Mouse (Mus musculus) forebrain, embryonic 16.5 days (tissue): ENCODE measurements around the gene Gm3250. TPM values are rescaled to one million over a fixed set of nuclear protein-coding genes. Genes with fewer than 3 reads are reported as not detected.
"Not testable (repeated sequence)": the region's sequence is repeated elsewhere in the genome, so short reads cannot be mapped to it uniquely, and the experiment has no call there.

Source experiments
- ATAC-seq: fragments of 200-750 bp; cut with Nextera tagmentation; 2 replicates; pipeline ENCODE4 v1.8.0; 2017; ENCODE audit warnings: mild to moderate bottlenecking, moderate library complexity
- H3K27ac ChIP-seq: fragments of 300-500 bp; sonication (generic); 2 replicates; pipeline ENCODE4 v1.5.1; 2014; ENCODE audit warnings: low read length, control low read depth
- H3K27me3 ChIP-seq: fragments of 300-500 bp; sonication (generic); replicated peaks from 2 replicates; pipeline ENCODE4 v1.6.1; 2014; ENCODE audit warnings: low read length; ENCODE audit not compliant: control insufficient read depth, insufficient read depth
- H3K36me3 ChIP-seq: fragments of 300-500 bp; sonication (generic); 2 replicates; pipeline ENCODE4 v1.6.1; 2014; ENCODE audit not compliant: control insufficient read depth, insufficient read depth
- H3K4me1 ChIP-seq: fragments of 300-500 bp; sonication (generic); replicated peaks from 2 replicates; pipeline ENCODE4 v1.6.1; 2014; ENCODE audit warnings: low read length; ENCODE audit not compliant: control insufficient read depth, insufficient read depth
- H3K4me2 ChIP-seq: fragments of 300-500 bp; sonication (generic); 2 replicates; pipeline ENCODE4 v1.6.1; 2014; ENCODE audit warnings: mild to moderate bottlenecking, low read length, control low read depth
- H3K4me3 ChIP-seq: fragments of 300-500 bp; sonication (generic); replicated peaks from 2 replicates; pipeline ENCODE4 v1.5.1; 2014; ENCODE audit warnings: mild to moderate bottlenecking, low read length, control low read depth
- H3K9ac ChIP-seq: fragments of 300-500 bp; sonication (generic); replicated peaks from 2 replicates; pipeline ENCODE4 v1.6.1; 2014; ENCODE audit warnings: low read depth, low read length, control low read depth
- H3K9me3 ChIP-seq: fragments of 300-500 bp; sonication (generic); 2 replicates; pipeline ENCODE4 v1.6.1; 2016; ENCODE audit warnings: low read length; ENCODE audit not compliant: control insufficient read depth
- WGBS: fragments of 180-500 bp; shearing (Covaris S2); extraction: QIAGEN DNeasy Blood & Tissue Kit; methylation state at CpG from one replicate; pipeline ENCODE4 v1.1.7; 2014; 5-methylcytosine and 5-hydroxymethylcytosine counted together
- polyA plus RNA-seq: library from polyadenylated mRNA; unstranded; fragments of >200 nt; fragmentation: Nextera tagmentation; extraction: Ambion mirVana; gene quantifications from 2 replicates; pipeline ENCODE4 v1.2.1, GENCODE M21; 2015

The Gm3250 gene
- polyA plus RNA-seq, 1 experiment from 2014 or later = not detected

DNA sequence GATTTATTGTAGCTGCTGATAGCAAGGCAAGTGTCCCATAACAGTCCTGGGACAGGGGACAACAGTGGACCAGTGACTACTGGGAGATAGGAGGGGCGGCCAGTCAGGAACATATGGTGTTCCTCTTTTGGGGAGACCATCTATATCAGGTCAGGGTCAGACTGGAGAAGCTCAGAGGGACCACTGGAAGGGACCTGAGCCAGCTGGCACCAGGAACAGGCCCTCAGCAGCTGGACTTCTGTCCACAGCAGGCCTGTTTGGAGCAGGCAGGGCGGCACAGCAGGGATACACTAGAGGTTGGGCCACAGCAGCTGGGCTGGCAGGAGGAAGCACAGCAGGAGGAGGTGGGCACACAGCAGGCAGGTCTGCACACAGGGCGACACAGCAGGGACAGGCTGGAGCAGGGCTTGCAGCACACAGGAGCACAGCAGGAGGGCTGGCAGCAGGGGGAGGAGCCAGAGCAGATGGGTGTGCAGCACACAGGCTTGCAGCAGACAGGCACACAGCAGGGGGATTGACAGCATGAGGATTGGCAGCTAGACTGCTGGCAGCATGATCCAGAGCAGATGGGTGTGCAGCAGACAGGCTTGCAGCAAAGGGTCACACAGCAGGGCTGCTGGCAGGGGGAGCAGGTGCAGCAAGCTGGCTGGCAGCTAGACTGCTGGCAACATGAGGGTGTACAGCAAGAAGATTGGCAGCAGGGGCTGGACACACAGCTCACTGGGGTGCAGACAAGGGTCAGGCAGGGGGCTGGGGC, 16.0 kb upstream of the Gm3250 start:
- WGBS = 32% methylated on average over 3 of the region's 3 CpGs
- H3K27ac ChIP-seq = 0 out of 2 replicates have a peak overlapping the region, but pooled peaks have one; percentile 10
- not testable (repeated sequence) for H3K4me3 ChIP-seq, H3K36me3 ChIP-seq, H3K27me3 ChIP-seq, H3K9ac ChIP-seq, H3K4me1 ChIP-seq, H3K4me2 ChIP-seq, ATAC-seq, H3K9me3 ChIP-seq

DNA sequence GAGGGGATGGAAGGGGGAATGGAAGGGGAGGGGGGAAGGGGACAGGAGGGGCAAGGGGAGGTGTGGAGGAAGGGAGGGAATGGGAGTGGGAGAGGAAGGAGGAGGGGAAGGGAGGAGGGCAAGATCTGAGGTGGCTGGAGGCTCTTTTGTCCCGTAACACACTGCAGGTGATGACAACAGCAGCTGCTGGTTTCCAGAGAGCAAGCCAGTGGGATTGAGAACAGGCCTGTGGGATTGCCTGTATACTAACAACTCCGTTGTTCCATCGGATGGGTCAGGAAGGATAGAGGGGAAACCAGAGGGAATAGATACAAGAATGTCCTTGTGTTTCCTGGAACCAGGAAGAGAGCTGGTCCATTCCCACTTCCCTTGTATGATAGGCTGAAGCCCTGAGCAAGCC, 15.3 kb upstream of the Gm3250 start:
- H3K9ac ChIP-seq = no peak overlapping the region
- no peak for ATAC-seq
- H3K27me3 ChIP-seq = no peaks in the 10 kb centered on the region
- H3K4me2 ChIP-seq = no peak overlapping the region
- no peaks in the 10 kb centered on the region for H3K36me3 ChIP-seq
- H3K27ac ChIP-seq = no peak overlapping the region
- H3K4me3 ChIP-seq = no peak overlapping the region
- no peaks in the 10 kb centered on the region for H3K9me3 ChIP-seq
- 15% methylated on average over 3 of the region's 3 CpGs for WGBS
- H3K4me1 ChIP-seq = no peaks in the 10 kb centered on the region

DNA sequence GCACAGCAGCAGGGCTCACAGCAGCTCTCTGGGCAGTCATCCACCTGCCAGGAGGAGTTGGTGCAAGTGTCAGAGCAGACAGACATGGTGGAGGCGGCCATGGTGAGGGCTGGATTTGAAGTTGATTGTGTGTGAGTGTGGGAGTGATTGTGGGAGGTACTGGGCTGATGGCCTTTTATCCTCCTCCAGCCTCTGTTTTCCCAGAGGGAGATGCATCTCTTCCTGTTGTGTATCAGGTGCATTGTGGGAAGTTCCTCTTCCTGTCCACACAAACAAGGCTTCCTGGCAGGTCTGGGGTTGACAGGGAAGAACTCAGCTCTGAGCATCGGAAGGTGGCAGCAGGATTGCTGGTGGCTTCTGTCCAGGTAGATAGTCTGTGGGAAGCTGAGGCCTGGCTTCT, 12.6 kb upstream of the Gm3250 start, which contains the start of gene Gm9639:
Gene Gm9639 (minus strand): TSS at position 101 of the 400 bp plus-strand sequence.
- H3K9ac ChIP-seq = no peak within 1 kb of the TSS
- ATAC-seq = no peak
- no peak within 1 kb of the TSS for H3K27ac ChIP-seq
- no peaks in the 10 kb centered on the region for H3K27me3 ChIP-seq
- no peak within 1 kb of the TSS for H3K4me3 ChIP-seq
- no peaks in the 10 kb centered on the region for H3K36me3 ChIP-seq
- no peaks in the 10 kb centered on the region for H3K9me3 ChIP-seq
- H3K4me1 ChIP-seq = no peaks in the 10 kb centered on the region
- no peak within 1 kb of the TSS for H3K4me2 ChIP-seq
- 55% methylated on average over 2 of the region's 2 CpGs for WGBS

DNA sequence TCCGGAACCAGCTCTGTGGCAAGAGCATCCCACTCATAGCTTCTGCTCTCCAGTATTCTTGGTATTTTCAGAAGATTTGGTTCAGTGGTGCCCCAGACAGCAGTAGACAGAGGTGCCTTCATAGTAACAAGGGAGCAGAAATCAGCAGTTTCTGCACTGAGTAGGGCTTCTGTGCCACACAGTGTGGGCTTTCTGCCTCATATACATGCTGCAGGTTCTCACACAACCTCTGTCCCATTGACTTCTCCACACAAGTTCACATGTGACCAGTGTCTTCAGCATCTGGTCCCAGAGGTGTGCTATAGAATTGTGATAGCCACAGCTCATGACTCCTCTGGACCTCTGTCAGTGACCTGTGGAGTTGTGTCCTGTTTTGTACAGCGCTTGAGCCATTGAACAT, 6.3 kb upstream of the Gm3250 start:
- no peaks in the 10 kb centered on the region for H3K4me1 ChIP-seq
- no peaks in the 10 kb centered on the region for H3K36me3 ChIP-seq
- H3K27ac ChIP-seq = no peak overlapping the region
- WGBS = 94% methylated on average over 2 of the region's 2 CpGs
- no peak for ATAC-seq
- no peaks in the 10 kb centered on the region for H3K9me3 ChIP-seq
- no peaks in the 10 kb centered on the region for H3K27me3 ChIP-seq
- H3K4me3 ChIP-seq = no peak overlapping the region
- H3K4me2 ChIP-seq = no peak overlapping the region
- H3K9ac ChIP-seq = no peak overlapping the region

DNA sequence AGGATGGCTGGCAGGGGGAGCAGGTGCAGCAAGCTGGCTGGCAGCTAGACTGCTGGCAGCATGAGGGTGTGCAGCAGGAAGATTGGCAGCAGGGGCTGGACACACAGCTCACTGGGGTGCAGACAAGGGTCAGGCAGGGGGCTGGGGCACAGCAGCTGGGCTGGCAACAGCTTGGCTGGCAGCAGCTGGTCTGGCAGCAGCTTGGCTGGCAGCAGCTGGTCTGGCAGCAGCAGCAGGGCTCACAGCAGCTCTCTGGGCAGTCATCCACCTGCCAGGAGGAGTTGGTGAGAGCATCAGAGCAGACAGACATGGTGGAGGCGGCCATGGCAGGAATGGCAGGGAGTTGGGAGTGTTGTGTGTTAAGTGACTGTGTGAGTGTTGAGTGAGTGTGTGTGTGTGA, 5.5 kb upstream of the Gm3250 start, which contains the start of gene Gm7137:
Gene Gm7137 (minus strand): TSS at position 325 of the 400 bp plus-strand sequence.
- ATAC-seq, H3K27me3 ChIP-seq, H3K9ac ChIP-seq, H3K4me2 ChIP-seq, H3K27ac ChIP-seq, H3K9me3 ChIP-seq, H3K36me3 ChIP-seq, H3K4me3 ChIP-seq, H3K4me1 ChIP-seq: not testable (repeated sequence)
- WGBS = no CpG with 5 or more reads among the region's 1 CpGs

DNA sequence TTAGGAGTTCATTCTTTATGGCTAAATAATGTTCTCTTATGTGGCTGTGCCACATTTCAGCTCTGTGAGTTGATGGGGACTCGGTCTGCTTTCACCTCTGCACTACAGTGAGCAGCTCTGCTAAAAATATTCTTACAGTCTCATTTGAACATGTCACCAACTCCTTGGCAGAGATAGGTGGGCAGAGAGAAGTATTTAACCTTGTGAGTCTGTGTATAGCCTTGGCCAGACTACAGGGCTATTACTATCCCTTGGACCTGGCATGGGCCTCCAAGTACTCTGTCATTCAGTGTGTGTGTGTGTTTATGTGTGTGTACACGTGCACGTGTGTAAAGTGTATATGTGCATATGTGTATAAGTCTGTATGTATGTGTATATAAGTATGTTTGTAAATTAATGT, 1.1 kb upstream of the Gm3250 start:
- not testable (repeated sequence) for H3K4me1 ChIP-seq, H3K9ac ChIP-seq, H3K9me3 ChIP-seq, H3K4me3 ChIP-seq, H3K4me2 ChIP-seq, H3K36me3 ChIP-seq, H3K27me3 ChIP-seq, H3K27ac ChIP-seq, ATAC-seq
- 100% methylated on average over 1 of the region's 3 CpGs for WGBS

DNA sequence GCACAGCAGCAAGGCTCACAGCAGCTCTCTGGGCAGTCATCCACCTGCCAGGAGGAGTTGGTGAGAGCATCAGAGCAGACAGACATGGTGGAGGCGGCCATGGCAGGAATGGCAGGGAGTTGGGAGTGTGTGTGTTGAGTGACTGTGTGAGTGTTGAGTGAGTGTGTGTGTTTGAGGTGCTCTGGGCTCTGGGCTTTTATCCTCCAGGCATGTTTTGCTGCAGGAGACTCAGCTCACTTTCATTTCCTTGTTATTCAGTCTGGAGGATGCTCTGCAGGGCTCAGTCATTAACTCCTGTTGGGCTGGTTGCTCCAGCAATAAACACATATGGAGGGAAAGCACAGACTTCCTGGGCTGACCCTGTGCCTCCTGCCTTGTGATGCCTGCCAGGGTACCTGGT, 5.5 kb downstream of the Gm3250 start, which contains the start of gene Gm7138:
Gene Gm7138 (minus strand): TSS at position 101 of the 400 bp plus-strand sequence.
- H3K36me3 ChIP-seq = not testable (repeated sequence)
- 50% methylated on average over 1 of the region's 1 CpGs for WGBS

DNA sequence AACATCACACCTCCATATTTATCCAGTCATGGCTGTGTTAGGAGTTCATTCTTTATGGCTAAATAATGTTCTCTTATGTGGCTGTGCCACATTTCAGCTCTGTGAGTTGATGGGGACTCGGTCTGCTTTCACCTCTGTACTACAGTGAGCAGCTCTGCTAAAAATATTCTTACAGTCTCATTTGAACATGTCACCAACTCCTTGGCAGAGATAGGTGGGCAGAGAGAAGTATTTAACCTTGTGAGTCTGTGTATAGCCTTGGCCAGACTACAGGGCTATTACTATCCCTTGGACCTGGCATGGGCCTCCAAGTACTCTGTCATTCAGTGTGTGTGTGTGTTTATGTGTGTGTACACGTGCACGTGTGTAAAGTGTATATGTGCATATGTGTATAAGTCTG, 10.2 kb downstream of the Gm3250 start:
- H3K4me2 ChIP-seq, H3K36me3 ChIP-seq, H3K9me3 ChIP-seq, H3K9ac ChIP-seq, H3K27ac ChIP-seq, H3K4me1 ChIP-seq, H3K4me3 ChIP-seq, ATAC-seq, H3K27me3 ChIP-seq: not testable (repeated sequence)
- WGBS = 100% methylated on average over 1 of the region's 3 CpGs

More for the DNA sequence above, 5.5 kb downstream of the Gm3250 start, which contains the start of gene Gm7138:
- not testable (repeated sequence) for H3K9me3 ChIP-seq, H3K27me3 ChIP-seq, H3K4me3 ChIP-seq, ATAC-seq, H3K9ac ChIP-seq, H3K27ac ChIP-seq, H3K4me1 ChIP-seq, H3K4me2 ChIP-seq

DNA sequence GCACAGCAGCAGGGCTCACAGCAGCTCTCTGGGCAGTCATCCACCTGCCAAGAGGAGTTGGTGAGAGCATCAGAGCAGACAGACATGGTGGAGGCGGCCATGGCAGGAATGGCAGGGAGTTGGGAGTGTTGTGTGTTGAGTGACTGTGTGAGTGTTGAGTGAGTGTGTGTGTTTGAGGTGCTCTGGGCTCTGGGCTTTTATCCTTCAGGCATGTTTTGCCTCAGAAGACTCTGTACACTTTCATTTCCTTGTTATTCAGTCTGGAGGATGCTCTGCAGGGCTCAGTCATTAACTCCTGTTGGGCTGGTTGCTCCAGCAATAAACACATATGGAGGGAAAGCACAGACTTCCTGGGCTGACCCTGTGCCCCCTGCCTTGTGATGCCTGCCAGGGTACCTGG, 11.1 kb downstream of the Gm3250 start, which contains the start of gene Gm3238:
Gene Gm3238 (minus strand): TSS at position 101 of the 400 bp plus-strand sequence.
- H3K9me3 ChIP-seq = not testable (repeated sequence)

More for the DNA sequence above, 11.1 kb downstream of the Gm3250 start, which contains the start of gene Gm3238:
- not testable (repeated sequence) for H3K9ac ChIP-seq, H3K27me3 ChIP-seq, H3K27ac ChIP-seq, ATAC-seq, H3K4me1 ChIP-seq, H3K4me3 ChIP-seq, H3K4me2 ChIP-seq, H3K36me3 ChIP-seq
- WGBS = 92% methylated on average over 1 of the region's 1 CpGs
